Mouse (Mus musculus) left cerebral cortex, adult 9 months (tissue): ENCODE measurements at regions not wholly inside any gene's neighbourhood (a gene's known extent, or its start where the extent isn't known, plus 50 kb on each side); places are given as distances from the start of the nearest gene placed in this dataset.

Experiments used
- DNase-seq, 2 experiments: peaks; one replicate each; pipeline ENCODE4 v3.0.0; 2022; ENCODE audit warnings: low spot score in 2 of 2

- DNase-seq = no peak
Measured at GRCm38 (mm10) chr1:35580474-35580873, 487.7 kb upstream of the Hs6st1 start.

DNA sequence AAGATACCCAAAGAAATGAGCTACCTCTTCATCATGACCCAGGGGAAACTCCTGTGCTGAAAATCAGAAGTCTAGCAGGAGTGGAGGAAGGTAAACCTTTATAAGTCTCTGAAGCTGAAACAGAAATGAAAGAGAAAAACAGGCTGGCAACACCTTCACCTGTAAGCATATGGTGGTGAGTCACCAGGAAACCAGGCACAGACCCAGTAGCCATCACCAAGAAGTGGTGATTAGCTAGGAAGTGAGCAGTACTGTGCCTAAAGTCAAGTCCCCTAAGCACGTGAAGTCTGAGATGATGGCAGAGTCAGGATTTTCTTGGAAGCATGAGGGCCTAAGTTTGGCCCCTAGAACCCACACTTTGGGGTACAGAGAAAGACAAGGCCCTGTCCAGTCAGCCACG, 480.3 kb upstream of the Hs6st1 start:
- peak in 1 of 2 experiments; percentile 2 for DNase-seq

DNA sequence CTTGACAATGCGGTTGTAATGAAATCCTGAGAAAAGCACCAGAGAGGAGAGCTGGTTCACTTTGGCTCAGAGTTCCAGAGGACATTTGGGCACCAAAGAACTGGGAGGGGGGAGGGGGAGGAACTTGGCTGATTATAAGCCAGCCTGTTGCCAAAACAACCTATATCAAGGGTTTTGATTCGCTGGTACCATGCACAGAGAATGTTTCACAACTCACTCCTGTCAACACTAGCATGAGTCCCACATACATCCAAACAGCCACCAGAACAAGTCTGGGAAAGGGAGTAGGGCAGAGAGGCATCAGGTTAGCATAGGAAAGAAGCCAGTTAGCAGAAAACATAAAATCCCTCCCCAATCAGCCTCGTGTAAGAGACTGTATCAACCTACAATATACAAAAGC, 479.3 kb upstream of the Hs6st1 start:
- no peak for DNase-seq

GRCm38 (mm10) chr1:35600847-35601246, 467.4 kb upstream of the Hs6st1 start:
- DNase-seq = no peak

GRCm38 (mm10) chr1:35615131-35615530, 453.1 kb upstream of the Hs6st1 start:
- DNase-seq = no peak

- DNase-seq = no peak
Measured at GRCm38 (mm10) chr1:35619476-35619875, 448.7 kb upstream of the Hs6st1 start.

DNA sequence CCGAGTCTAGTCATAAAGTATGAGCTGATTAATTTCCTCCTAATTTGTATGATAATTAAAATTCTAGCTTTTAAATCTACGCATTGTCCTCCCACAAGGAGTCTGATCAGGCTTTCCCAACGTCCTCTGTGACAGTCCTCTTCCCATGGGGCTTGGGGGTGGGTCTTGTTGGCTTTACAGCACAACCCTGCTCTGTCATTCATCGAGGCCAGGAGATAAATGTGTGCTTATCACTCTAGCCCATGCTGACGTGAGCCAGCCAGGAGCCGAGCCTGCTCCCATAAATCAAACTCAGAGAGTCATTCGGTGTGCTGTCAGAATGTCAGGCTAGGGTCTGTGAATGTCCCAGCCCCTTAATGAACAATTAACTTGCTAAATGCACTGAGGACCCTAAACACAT, 425.6 kb upstream of the Hs6st1 start:
- no peak for DNase-seq

GRCm38 (mm10) chr1:35653119-35653956, 414.9 kb upstream of the Hs6st1 start:
- peak in 1 of 2 experiments; percentile 7 for DNase-seq

DNA sequence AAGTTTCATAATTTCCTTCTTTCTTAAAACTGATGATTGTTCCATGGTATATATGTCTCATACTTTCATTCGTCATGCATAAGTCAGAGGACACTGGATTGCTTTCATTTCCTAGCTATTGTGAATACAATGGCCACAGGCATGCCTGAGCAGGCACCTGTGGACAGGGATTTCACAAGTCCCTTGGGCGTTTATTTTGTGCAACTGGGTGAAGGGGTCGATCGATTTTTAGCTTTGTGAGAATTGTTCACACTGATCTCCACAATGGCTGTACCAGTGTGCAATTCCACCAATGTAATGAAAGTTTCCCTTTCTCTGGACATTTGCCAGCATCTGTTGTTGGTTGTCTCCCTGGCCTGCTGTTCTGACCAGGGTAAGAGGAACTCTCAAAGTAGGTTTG, 405.2 kb upstream of the Hs6st1 start:
- no peak for DNase-seq

DNA sequence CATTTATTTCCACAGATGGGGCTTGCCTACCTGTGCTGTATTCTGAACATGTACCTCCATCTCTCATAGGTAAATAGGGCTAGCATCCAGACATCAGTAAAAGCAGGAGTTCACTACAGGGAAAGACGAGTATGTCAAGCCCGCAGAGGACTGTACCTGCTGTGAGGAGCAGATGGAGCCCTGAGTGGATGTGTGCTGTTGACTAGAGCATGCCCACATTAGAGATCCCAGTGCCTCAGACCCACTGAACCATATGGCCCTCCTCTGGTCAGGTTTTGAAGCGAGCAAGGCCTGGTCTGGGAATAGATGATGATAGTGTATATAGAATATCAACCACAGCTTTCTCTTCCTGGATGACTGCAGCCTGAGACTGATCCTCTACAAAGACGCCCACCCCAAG, 394.7 kb upstream of the Hs6st1 start:
- DNase-seq = no peak

- no peak for DNase-seq
Measured at GRCm38 (mm10) chr1:35673992-35674391, 394.2 kb upstream of the Hs6st1 start.

GRCm38 (mm10) chr1:35682511-35682949, 385.7 kb upstream of the Hs6st1 start:
- DNase-seq = no peak

DNA sequence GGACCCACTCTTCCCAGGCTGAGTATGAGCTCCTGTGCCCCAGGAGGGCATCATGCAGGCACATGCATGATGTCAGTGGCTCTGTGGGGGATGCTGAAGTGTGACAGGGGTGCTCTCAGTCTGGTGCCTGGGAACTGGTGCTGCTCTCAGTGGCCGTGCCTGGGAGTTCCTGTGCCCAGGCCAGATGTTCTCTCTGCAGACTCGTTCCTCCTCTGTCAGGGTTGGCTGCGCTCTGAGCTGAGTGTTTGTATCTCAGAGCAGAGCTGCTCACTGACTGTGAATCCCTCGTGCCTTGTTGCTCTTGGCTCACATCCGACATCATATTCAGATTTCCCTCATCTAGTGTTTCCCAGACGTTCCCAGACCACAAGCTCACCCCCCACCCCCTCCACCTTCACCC, 382.5 kb upstream of the Hs6st1 start:
- DNase-seq = no peak

DNA sequence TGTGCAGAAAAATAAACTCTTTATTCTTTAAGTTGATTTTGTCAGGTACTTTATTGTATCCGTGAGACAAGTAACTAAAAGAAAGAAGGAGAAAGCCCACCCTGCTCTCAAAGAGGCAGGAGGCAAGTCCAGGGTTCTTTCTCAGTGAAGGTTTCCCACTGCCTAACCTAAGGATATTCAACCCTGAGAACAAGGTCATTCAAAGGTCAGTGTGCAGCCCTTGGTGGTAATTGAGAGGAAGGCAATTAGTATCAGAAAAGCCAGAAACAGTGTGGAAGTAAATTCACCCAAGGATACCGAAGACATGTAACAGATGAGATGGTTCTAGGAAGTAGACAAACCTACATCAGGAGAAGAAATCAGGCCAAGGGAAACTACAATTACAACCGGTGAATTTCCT, 373.9 kb upstream of the Hs6st1 start:
- DNase-seq = no peak

- DNase-seq = no peak
Measured at GRCm38 (mm10) chr1:35694775-35695591, 373.2 kb upstream of the Hs6st1 start.

DNA sequence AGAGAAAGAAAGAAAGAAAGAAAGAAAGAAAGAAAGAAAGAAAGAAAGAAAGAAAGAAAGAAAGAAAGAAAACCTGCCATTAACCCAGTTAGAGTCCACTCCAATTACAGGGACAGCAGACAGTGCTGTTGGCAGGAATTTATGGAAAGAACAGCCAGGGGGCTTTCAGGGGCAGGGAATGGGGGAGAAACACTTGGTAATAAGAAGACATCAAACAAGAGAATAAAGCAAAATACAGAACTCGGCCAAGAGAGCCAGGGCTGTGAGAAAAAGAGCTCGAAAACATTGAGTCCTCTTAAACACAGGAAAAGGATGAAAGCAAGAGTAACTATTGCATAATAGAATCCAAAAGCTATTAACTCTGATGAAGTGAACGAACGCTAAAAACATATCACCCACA, 371.0 kb upstream of the Hs6st1 start:
- no peak for DNase-seq

DNA sequence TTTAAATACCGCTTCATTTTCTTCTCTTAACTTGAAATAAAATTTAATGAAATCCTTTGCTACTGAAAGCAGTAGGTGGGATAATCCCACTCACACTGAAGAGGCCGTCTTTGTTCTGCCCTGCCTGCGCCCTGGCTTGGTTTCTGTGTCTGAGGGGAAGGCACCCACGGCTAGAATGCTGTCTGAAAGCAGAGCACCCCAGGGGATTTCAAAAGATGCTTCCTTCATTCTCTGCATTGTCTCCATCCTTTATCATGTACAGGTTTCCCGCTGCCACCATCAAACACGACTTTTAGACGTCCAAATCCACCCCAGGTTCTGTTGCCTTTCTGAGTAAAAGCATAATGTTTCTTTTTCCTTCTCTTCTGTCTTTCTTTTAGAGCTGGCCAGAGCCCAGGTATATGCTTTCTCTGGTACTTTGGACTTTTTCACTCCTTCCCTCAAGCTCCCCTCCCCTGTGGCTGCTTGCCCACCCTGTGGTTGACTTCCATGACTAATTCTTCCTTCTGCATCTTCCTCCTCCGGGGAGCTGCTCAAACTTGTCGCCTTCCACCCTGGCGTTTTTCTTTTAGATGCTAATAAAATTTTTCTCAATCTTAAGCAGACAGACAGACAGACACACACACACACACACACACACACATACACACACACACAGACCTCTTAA, 370.2 kb upstream of the Hs6st1 start:
- no peak for DNase-seq

DNA sequence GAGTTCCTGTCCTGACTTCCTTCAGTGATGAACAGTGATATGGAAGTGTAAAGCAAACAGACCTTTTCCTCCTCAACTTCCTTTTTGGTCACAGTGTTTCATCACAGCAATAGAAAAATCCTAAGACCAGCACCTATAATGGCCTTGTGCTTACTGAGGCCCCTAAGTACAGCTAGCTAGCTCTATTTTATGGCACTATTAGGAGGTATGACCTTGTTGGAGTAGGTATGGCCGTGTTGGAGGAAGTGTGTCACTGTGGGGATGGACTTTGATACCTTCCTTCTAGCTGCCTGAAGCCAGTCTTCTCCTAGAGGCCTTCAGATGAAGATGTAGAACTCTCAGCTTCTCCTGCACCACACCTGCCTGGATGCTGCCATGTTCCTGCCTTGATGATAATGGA, 365.6 kb upstream of the Hs6st1 start:
- DNase-seq = no peak

DNA sequence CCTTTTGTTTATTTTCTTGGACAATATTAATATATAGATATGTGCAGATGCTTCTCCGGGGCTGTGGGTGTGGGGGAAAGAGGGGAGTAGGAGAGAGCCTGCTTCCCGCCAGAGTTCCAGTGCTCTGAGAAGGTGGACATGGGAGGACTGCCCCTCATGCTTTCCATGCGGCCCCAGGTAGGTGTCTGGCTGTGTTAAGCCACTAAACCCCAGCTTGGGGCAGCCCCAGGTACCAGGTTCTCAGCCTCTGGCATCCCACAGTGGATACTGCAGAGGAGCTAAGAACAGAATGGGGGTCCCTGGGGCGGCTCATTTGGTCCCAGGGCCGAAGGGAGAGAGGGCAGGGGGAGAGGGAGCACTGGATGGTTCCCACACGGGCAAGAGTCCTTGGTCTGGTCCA, 361.9 kb upstream of the Hs6st1 start:
- DNase-seq = no peak

DNA sequence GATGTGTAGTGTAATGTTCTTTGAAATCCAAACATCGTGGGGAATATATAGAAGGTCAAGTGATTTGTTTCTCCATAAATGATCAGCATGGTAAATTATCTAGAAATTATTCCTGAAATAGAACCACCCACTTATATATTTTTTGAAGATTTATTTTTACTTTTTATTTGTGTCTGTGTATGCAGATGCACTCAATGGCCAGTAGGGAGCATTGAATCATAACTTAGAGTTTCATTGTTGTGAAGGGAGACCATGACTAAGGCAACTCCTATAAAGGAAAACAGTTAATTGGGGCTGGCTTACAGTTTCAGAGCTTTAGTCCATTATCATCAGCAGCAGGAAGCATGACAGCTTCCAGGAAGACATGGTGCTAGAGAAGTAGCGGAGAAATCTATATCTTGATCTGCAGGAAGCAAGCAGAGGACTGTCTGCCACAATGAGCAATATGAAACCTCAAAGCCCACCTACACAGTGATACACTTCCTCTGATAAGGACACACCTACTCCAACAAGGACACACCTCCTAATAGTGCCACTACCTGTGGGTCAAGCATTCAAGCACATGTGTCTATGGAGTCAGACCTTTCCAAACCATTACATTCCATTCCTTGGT, 359.9 kb upstream of the Hs6st1 start:
- DNase-seq = no peak

- DNase-seq = no peak
Measured at GRCm38 (mm10) chr1:35709214-35709613, 359.0 kb upstream of the Hs6st1 start.

DNA sequence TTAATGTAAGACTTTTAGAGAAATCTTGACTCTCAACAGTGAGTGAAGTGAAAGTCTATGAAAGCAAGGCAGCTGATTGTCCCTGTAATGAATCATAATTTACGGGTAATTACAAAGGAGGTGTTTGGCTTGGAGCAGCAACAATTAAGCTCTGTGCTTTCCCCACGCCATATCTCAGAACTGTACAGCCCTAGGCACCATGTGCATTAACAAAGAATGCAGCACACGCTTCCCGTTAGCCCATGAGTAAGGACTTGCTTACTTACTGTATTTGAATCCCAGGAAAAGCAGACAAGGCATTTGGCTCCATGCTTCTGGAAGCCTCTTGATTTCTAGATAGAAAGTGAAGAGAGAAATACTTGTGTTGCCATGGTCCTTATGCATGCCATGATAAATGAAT, 354.2 kb upstream of the Hs6st1 start:
- DNase-seq = no peak
